Mouse (Mus musculus) retina, embryonic 14.5 days (tissue): ENCODE results near the gene Hs6st1.
A peak's percentile ranks its signal among the peaks of the same experiment; 100 is the strongest.

Experiments used
- DNase-seq: peaks from one replicate; pipeline ENCODE4 v3.0.0-alpha.2; 2015; ENCODE audit warnings: low spot score

The Hs6st1 gene

GRCm38 (mm10) chr1:36130307-36131035 lies 62.3 kb downstream of the Hs6st1 start:
- DNase-seq, result no peak

- no peak for DNase-seq
These were observed 63.0 kb downstream of the Hs6st1 start for GRCm38 (mm10) chr1:36131154-36131553.

GRCm38 (mm10) chr1:36131766-36132165 lies 63.6 kb downstream of the Hs6st1 start:
- no peak for DNase-seq

GRCm38 (mm10) chr1:36132211-36132610 lies 64.0 kb downstream of the Hs6st1 start:
- no peak for DNase-seq

- DNase-seq, result no peak
These were observed 64.8 kb downstream of the Hs6st1 start for GRCm38 (mm10) chr1:36133041-36133440.

GRCm38 (mm10) chr1:36133647-36134046 lies 65.4 kb downstream of the Hs6st1 start:
- no peak for DNase-seq

- peak; percentile 89 for DNase-seq
These were observed 66.4 kb downstream of the Hs6st1 start for GRCm38 (mm10) chr1:36134584-36134983.

GRCm38 (mm10) chr1:36140311-36140710 lies 72.1 kb downstream of the Hs6st1 start:
- DNase-seq, result no peak

GRCm38 (mm10) chr1:36145050-36145449 lies 76.8 kb downstream of the Hs6st1 start:
- DNase-seq, result peak; percentile 55

GRCm38 (mm10) chr1:36148809-36149208 lies 80.6 kb downstream of the Hs6st1 start:
- no peak for DNase-seq

- DNase-seq, result peak; percentile 56
These were observed 81.2 kb downstream of the Hs6st1 start for GRCm38 (mm10) chr1:36149411-36149810.
